Mouse (Mus musculus) CH12F3 (cell line): ENCODE results near the gene Scarb1.

Source experiments
- in situ Hi-C: fragments of 300-500 bp; cut with MboI; formaldehyde crosslinking; loops from 2 replicates; pipeline ENCODE4 v1.14.3; 2020; ENCODE audit warnings: low sequenced_read_pairs

The Scarb1 gene

DNA sequence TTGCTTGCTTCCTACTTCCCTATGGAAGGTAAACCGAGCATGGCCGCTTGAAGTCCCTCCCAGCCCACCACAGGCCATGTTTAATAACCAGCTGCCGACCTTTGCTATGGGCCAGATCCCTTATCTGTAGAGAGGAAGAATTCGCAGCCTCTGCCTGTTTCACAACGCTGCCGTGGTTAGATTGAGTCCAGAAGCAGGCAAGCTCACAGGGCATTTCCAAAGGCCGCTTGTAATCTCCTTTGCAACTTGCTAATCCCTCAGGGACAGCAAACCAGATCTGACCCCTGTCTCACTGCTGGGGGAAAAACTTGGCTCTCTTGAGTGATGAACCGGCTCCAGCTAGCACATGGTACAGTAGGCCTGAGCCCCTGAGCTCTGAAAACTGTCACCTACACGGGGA is 3.9 kb downstream of the Scarb1 start:
- in situ Hi-C loops, result no loop called here

DNA sequence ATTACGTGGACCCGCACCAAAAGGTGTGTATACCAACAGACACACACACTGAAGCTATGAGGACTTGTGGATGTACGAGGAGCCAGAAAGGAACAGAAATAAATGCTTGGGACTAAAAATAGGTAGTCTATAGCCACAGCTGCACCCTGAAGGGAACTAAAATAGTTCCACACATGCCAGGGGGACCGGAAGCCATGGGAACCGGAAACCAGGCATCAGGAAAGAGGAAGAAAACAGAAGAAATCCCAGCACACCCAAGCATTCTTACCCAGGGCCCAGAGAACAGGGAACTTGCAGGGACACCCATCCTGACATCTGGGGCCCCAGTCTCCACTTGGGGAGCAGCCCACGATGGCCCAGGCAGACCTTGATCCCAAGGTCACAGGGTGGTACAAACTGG is 7.9 kb downstream of the Scarb1 start:
- in situ Hi-C loops, result no loop called here

DNA sequence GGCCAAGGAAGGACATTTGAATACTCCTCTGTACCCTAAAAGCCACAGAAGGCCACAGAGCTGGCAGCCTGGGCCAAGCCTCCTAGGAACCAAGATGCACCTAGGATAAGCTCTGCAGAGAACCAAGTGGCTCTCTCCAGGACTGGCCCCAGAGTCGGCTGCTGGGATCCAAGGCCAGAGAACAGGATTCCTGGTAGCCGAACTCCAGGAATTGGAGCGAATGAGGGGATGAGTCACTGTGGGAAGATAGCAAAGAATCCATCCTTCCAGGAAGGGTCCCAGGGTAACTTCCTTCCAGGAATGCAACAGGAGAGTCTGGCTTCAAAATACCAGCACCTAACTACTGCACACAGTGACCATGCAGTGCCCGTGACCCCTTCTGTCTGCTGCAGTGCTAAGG is 8.6 kb downstream of the Scarb1 start:
- in situ Hi-C loops, result no loop called here

DNA sequence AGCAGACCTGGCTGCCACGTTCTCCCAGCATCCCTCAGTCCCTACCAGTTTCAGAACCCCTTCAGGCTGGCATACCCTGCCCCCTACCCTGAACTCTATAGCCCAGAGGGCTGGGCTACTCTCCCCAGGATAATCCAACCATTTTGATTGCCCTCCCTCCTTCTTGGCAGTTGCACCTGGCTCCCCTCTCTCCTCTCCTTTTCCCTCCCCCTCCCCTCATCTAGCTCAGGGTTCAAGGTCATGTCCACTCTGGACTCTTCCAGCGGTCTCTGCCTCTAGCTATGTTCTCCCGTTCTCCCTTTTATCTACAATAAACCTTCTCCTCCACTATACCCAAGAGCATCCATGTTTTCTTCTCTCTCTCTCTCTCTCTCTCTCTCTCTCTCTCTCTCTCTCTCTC is 9.1 kb downstream of the Scarb1 start:
- in situ Hi-C loops, result no loop called here

DNA sequence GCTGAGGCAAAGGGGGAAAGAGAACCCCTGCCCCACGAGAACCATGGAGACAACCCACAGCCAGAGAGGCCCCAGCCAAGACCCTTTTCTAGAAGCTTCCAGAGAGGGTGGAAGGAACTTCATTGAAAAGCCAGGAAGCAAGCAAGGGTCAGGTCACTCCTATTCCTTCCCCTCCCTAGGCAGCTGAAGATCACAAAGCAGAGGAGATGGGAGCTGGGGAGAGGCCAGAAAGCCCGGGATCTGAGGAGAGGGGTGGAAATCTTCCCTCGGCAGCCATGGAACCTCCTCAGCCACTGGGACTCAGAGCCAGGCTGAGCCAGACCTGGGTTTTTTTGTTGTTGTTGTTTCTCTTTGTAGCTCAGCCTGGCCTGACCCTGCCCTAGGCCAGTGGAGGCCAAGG is 9.8 kb downstream of the Scarb1 start:
- in situ Hi-C loops, result no loop called here

DNA sequence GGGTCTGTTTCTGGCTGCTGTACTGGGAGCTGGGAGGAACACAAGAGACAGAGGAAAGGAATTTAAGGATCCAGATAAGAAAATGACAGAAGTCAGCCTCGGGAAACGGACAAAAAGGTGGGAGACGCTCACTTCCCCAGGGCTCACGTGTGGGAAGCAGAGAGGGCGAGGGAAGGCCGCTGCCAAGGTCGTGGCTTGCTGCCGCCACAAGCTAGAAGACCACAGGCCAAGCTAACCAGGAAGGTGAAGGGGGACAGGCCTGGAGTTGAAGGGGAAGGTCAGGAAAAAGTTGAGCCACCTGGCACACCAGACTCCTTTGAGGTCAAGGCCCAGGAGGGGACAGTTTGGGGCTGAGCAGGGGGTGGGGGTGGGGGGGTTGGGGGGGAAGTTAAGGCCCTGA is 10.2 kb downstream of the Scarb1 start:
- in situ Hi-C loops, result no loop called here

DNA sequence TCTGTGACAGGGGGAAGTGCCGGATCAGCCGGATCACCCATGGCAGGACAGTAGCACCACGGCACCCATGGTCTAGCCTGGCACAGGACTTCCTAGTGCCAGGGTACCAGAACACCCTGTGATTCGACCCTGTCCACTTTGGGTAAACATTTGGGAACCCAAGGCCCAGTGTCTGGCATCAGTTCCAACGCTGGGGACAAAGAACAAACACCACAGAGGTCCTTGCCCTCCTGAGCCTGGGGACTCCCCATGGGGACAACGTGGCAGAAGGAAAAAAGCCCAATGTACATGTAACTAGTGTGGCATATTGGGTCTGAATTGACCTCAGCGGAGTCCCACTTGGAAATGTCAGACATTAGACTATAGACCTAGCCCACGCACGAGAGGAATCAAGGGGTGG is 10.7 kb downstream of the Scarb1 start:
- in situ Hi-C loops, result no loop called here

DNA sequence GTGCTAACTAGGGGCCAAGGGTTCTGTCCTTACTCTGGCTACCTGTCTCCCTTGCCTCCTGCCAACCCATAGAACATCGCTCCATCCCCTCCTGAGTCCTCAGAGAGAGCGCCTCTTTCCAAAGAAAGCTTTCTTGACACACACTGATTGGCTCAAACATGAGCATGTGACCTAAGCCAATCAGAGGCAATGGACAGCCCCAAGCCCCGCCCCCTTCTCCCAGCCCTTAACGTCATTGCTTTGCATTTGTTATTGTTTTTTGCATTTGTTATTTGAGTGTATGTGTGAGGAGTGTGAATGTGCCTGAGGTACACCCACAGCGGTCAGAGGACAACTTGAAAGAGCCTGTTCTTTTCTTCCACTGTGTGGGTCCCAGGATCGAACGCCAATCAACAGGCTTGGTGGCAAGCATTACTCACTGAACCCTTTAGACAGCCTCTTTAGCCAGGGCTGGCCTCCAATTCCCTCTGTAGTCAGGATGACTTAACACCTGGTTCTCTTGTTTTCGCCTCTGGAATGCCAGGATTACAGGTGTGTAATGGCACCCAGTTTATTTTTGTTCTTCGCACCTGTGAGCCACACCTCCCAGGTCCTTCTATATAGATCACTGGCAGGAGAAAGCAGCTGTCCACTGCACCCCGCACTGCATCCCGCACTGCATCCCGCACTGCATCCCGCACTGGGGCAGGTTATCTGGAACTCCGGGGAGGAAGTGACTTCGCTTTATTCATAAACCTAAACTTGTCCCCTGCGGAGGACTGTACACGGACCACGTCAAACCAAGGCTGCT is 13.1 kb downstream of the Scarb1 start:
- in situ Hi-C loops, result no loop called here

DNA sequence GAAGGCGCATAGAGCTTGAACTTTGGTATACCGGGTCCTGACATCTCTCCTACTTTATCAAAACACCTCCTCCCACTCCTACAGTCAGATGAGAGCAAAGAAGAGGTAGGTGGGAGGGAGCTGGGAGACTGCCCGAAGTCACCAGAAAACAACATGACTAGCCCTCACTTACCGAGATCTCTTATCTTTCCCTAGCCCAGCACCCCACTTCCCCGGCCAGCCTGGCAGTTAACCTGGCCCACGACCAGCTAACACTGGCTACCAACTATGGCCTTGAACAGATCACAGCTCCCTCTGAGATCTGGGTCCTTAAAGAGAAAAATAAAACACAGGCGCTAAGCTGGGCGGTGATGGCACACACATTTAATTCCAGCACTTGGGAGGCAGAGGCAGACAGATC is 14.5 kb downstream of the Scarb1 start:
- in situ Hi-C loops, result no loop called here

DNA sequence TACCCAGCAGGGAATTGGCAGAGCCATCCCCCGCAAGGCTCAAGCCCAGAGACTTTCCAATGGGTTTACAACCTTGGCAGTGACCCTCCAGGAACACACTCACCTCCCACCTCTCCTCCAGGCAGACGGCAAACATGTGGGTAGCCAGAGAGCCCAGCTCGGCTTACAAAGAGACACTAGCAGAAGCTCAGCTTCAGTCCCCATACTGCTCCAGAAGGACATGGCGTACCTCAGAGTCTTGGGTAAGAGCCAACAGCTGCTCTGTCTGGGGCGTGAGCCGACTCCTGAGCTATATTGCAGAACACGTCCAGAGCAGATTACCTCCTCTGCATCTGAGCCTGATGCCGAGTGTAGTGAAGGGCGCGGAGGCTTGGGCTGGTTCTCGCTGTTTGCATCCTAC is 15.0 kb downstream of the Scarb1 start:
- in situ Hi-C loops, result no loop called here

DNA sequence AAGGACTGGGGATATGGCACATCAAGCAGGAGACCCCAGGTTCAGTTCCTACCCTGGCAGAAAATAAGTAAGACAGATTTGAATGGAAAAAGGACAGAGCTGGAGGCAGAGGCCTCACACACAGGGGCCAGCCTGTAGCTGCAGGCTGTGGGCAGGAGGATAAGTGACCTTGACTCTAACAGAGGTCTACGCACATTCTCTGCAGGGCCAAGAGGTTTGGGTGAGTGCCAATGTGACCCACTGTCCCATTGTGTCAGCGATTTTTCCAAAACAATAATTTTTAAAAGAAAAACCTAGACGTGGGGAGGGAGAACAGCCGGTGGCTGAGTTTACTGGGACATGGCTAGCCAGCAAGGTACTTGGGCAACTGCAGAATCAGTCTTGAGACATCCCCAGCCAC is 15.6 kb downstream of the Scarb1 start:
- in situ Hi-C loops, result no loop called here

DNA sequence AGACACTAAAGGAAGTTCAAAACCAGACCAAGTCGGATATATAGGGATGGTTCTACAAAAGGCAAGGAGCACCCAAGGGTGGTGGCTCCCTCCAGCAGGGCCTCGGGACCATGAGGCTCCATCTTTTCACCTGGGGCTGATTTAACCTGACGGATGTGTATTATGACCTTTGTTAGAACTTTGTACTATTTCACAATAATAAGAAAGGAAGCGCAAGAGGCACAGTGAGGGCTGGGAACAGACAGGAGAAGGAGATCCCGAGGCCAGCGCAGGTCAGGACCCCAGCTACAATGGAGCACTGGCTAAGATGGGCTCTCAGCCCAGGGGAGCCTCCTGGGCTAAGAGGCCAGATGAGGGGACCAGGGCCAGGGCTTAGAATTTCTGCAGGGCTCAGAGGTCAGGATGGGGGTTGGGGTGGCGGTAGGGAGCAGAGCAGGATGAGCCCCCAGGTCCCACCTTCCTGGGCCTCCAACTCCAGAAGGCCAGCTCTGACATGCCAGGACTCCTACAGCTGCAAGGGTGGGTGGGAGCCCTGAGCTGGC is 16.9 kb downstream of the Scarb1 start:
- in situ Hi-C loops, result no loop called here

DNA sequence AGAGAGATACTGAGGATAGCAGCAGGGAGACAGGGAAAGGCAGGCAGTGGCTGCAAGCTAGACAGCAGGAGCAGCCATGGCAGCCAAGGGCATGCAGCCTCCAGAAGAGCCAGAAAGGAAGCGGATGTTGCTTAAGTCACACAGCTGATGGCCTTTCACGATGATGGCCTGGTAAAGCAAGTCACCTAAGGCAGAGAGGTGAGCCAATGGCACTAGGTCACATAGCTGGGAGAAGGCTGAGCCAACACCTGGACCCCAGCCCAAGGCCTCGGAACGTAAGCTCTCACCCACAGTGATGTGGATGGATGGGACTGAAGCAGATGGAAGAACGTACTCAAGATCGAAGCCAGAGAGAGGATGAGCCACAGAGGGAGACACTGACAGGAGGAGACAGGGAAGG is 17.8 kb downstream of the Scarb1 start:
- in situ Hi-C loops, result no loop called here

DNA sequence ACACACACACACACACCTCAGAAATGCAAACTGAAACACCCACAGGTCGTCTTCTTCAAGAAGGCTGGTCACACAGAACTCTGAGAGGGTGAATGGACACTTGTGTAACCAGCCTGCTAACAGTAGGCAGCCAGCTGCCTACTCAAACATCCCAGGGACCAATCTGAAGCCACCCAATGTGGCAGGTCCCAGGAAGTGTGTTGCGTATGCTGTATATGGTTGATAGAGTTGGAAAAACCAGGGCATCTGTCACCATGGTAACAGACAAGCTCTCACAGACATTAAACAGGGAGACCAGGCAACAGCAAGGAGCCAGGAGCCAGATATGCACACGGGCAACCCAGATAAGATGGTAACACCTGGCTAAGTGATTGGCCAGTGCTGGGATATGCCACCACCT is 19.1 kb downstream of the Scarb1 start:
- in situ Hi-C loops, result no loop called here

DNA sequence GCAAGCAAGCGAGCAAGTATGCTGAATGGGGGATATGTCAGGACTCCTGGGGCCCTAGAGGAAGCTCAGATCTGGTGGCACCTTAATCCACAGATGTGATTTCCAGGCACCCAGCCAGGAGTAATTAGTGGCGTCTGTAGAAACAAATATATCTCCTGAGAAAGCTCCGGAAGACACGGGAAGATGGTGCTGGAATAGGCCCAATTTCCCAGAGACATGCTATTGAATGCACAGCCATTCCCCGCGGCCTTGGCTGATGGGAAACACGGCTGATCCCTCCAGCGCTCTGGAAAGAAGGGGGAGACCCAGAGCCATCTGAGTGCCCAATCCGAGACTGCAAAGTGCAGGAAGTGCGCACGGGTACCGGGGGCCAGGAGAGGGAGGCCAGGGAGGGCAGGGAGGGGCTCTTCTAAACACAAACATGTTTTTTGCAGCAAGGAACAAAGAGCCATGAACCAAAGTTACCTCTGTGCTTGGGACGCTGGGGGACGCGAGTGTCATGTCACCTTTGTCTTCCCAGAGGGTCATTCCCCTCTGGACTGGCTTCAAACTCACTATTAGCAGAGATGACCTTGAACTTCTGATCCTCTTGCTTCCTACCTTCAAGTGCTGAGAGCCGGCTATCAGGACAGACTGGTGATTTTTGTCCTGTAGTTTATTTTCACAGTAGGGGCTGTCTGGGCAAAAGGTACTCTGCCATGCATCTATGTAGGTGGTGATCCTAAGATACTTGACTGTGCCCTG is 21.7 kb downstream of the Scarb1 start:
- in situ Hi-C loops, result no loop called here

DNA sequence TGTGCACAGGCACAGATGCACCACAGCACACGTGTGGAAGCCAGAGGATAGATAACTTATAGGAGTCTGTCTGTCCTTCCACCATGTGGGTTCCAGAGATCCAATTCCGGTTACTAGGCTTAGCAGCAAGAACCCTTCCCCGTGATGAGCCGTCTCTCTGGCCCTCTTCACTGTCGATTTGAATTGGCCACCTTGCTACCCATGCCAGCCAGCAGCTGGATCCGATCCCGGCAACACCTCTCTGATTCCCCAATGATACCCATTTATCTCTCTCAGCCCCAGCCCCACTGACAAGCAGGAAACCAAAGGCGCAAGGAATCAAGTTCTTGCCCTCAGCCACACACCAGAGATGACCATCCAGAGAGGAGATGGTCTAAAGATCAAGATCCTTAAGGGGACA is 22.9 kb downstream of the Scarb1 start:
- in situ Hi-C loops, result no loop called here

DNA sequence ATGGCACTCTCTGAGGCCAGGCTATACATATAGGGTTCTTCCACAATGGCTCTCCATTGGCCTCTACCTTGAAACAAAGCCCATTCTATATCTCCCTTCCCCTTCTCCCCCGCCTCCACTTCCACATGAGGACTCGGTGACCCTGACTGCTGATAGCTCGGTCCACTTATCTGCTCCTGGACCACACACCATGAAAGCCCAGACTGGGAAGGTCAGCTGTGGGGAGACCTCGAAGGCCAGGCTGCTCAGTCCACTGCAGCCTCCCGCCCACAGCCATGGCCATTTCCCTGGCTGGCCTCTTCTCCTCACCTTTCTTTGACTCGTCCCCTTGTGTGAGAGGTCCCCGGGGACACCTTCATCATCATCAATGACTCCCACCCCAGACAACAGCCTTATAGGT is 23.6 kb downstream of the Scarb1 start:
- in situ Hi-C loops, result no loop called here

DNA sequence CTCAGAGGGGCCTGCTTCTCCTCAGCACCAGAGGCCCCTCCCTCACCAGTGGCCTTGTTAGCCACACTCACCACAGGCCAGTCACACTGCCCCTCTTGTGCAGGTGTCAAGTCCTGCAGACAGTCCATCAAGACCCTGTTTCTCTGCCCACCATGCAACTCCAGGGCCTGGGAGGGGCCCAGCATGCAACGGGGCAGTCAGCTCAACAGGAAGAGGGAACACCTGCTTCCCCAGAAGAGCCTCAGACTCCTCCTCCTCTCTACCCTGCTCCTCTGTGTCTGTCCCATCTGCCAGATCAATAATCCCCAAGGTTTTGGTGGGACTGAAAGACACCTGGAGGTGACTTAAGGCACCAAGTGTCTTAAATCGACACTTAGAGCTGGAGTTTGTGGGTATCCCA is 24.1 kb downstream of the Scarb1 start:
- in situ Hi-C loops, result no loop called here

DNA sequence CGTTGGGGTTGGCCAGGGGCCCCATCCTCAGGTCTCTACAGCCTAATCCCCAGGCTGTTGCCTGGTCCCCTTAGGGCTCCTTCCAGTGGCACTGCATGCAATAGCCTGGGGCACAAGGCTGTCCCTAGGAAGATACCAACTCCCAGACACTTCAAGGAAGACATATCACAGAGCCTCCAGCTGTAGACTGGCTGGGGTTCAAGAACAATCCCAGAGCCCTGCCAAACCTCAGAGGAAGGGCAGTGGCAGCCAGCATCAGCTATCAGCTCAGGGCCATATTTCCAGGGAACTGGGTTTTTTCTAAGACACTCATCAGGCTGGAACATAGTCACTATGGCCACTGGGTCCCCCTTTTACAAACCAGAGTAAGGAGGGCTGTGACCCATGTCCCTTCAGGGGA is 25.8 kb downstream of the Scarb1 start:
- in situ Hi-C loops, result no loop called here

DNA sequence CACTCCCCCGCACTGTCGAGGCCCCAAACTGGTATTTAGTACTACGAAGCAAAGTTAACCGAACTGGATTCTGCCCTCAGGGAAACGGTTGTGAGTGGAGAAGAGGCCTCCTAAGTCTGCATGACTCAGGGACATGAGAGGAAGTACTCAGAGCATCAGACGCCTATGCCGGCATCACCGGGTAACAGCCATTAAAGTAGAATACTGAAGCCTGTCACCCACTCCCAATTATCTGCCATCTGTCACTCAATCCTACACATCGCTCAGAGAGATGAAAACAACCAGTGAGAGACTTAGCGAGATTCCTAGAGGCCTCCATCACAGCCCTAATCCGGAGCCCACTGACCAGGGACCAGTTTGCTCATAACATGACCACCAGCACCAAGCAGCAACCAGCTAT is 26.9 kb downstream of the Scarb1 start:
- in situ Hi-C loops, result no loop called here

DNA sequence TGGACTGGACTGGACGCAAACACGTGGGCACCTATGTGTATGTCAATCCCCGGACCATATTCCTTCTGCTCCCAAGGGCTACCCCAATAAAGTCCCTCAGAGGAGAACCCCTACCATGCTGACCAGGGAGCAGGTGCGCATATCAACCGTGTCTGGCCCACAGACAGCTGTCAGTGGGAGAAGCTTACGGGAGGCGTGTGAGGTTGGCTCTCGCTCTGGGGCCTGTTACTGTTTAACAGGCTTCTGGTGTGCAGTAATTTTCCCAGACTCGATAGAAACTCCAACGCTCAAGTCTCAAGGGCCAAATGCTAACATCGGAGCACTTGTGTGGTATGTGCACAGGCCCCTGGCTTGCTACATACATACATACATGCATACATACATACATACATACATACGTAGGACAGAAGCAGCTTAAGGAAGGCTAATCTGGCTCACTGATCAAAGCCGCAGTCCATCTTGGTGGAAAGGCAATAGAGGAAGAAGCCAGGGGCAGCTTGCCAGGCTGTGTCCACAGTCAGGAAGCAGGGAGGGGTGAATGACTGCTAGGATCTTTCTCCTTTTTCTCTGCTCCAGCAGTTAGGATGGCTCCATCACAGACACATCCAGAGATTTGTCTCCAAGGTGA is 27.8 kb downstream of the Scarb1 start:
- in situ Hi-C loops, result no loop called here

DNA sequence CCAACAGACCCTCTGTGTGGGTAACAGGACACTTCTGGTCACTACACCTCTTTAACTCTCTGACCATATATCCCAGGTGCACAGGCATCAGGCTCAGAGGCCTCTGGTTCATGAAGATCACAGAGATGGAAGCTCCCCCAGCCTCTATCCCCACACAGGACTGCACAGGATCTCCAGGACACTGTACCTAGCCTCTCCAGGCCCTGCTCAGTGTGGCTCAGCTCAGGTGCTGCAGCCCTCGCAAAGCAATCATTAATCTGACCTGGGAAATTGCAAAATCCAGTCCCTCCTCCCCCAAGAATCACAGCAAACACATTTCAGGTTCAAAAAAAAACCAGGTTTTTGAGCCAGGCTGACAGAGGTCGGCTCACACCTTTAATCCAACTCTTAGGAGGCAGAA is 29.9 kb downstream of the Scarb1 start:
- in situ Hi-C loops, result no loop called here
